In the genomic region with DNA sequence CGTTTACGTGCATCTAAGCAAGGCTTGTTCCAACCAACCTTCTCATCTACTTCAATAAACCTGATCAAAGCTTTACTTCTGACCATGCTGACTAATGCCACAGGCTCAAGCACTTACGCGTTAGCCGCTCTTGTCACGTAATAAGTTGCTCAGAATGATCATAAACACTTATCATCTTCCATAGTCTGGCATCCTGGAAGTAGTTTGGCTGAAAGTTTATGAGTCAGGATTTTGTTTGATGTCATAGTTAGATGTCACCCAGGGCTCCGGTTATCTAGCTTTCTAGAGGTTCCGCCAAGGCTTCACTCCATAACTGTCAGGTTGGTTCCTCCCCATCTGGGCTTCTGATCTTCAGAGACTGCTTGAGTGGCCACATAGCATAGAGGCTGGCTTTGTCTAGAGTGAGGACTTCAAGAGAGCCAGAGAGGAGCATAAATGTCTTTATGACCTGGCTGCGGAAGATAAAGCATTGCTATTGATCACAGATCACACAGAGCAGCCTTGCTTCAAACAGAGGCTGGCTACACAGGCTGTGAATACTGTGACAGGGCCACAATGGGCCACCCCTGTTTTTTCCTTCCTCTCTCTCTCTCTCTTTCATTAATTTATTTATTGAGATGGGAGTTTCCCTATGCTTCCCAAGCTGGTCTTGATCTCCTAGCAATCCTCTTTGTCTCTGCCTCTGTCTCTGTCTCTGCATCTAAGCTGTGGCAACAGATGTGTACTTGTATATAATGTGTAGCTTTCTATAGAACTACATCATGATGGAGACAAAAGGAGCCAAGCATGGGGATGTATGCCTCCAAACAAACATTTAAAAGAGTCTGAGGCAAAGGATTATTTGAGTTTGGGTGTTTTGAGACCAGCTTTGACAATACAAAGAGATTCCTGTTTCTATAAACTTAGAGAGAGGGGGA, we compare ENCODE assay signal across 30 mouse cellular contexts. TPM values are rescaled to one million over a fixed set of nuclear protein-coding genes. Genes with fewer than 3 reads are reported as not detected.
DNase-seq lines count a peak whose midpoint lies in the region; ATAC-seq and TF ChIP-seq lines count a peak whose summit lies in the region.
"Had no signal": no experiment of that assay in that cellular context is flagged by ENCODE, and none has a peak within 500 bp of the region (broad histone marks: within the 10 kb centered on the region; RNA-seq: fewer than 3 reads in every experiment).

No protein-coding gene starts in this region.

- no peak overlapping the region for H3K27ac ChIP-seq in hindbrain, postnatal 0 days
- H3K27ac ChIP-seq in hindbrain, embryonic 12.5 days = no peak overlapping the region
- H3K27ac ChIP-seq in intestine, embryonic 16.5 days (ENCODE audit: low read length) = no peak overlapping the region
- no peak overlapping the region for H3K27ac ChIP-seq in neural tube, embryonic 14.5 days (ENCODE audit: low read depth, low read length)
- no peak overlapping the region for H3K27ac ChIP-seq in forebrain, embryonic 16.5 days (ENCODE audit: low read length)
- H3K27ac ChIP-seq: embryonic facial prominence, embryonic 13.5 days; forebrain, embryonic 10.5 days; forebrain, embryonic 15.5 days; gastrocnemius, adult 2 months; kidney, postnatal 0 days; liver, embryonic 14.5 days; midbrain, embryonic 15.5 days; neural tube, embryonic 13.5 days; stomach, embryonic 15.5 days had no signal

- H3K36me3 ChIP-seq in hindbrain, postnatal 0 days (ENCODE audit: insufficient read depth, low read length) = no peaks in the 10 kb centered on the region
- H3K36me3 ChIP-seq in hindbrain, embryonic 12.5 days = no peaks in the 10 kb centered on the region
- no peaks in the 10 kb centered on the region for H3K36me3 ChIP-seq in intestine, embryonic 16.5 days (ENCODE audit: control insufficient read depth, insufficient read depth, low read length)
- H3K36me3 ChIP-seq in neural tube, embryonic 14.5 days (ENCODE audit: control insufficient read depth, insufficient read depth, low read length) = no peaks in the 10 kb centered on the region
- no peaks in the 10 kb centered on the region for H3K36me3 ChIP-seq in forebrain, embryonic 16.5 days (ENCODE audit: control insufficient read depth, insufficient read depth)
- H3K36me3 ChIP-seq: embryonic facial prominence, embryonic 13.5 days; forebrain, embryonic 10.5 days; forebrain, embryonic 15.5 days; G1E; heart, embryonic 12.5 days; midbrain, embryonic 15.5 days; neural tube, embryonic 13.5 days; stomach, embryonic 15.5 days had no signal

- H3K27me3 ChIP-seq in hindbrain, postnatal 0 days (ENCODE audit: insufficient read depth, low read length) = no peaks in the 10 kb centered on the region
- H3K27me3 ChIP-seq in hindbrain, embryonic 12.5 days = no peaks in the 10 kb centered on the region
- no peaks in the 10 kb centered on the region for H3K27me3 ChIP-seq in intestine, embryonic 16.5 days (replicated peaks; ENCODE audit: control insufficient read depth, insufficient read depth, low read length)
- no peaks in the 10 kb centered on the region for H3K27me3 ChIP-seq in neural tube, embryonic 14.5 days (ENCODE audit: control insufficient read depth, insufficient read depth, low read length)
- no peaks in the 10 kb centered on the region for H3K27me3 ChIP-seq in forebrain, embryonic 16.5 days (replicated peaks; ENCODE audit: control insufficient read depth, insufficient read depth, low read length)
- H3K27me3 ChIP-seq: embryonic facial prominence, embryonic 13.5 days; forebrain, embryonic 15.5 days; heart, embryonic 12.5 days; midbrain, embryonic 15.5 days; neural tube, embryonic 13.5 days; stomach, embryonic 15.5 days had no signal

- peak; percentile 41 for DNase-seq in adrenal gland, postnatal 14 days
- no peak for DNase-seq in adrenal gland, adult 18-20 months (ENCODE audit: low spot score in 2 of 2)
- DNase-seq in hindbrain, postnatal 0 days (ENCODE audit: low spot score) = no peak
- no peak for DNase-seq in layer of hippocampus, adult 9-10 months (ENCODE audit: low spot score)
- DNase-seq: adrenal gland, postnatal 10 days; cerebellum, adult 18-20 months; cerebellum, postnatal 14 days; gastrocnemius, adult 2 months; gastrocnemius, postnatal 36 days; heart, adult 18-20 months; heart, postnatal 4 days; kidney, adult 8-10 months; liver; lung, embryonic 14.5 days; retina, postnatal 1 day; right cerebral cortex, postnatal 14 days had no signal

- TF ChIP-seq CTCF in hindbrain, postnatal 0 days (IDR thresholded peaks at IDR 0.05; ENCODE audit: low read depth) = no peak

- H3K4me2 ChIP-seq in hindbrain, postnatal 0 days (ENCODE audit: low read depth, low read length) = no peak overlapping the region
- H3K4me2 ChIP-seq in hindbrain, embryonic 12.5 days (replicated peaks) = no peak overlapping the region
- H3K4me2 ChIP-seq in intestine, embryonic 16.5 days (ENCODE audit: low read depth, low read length) = no peak overlapping the region
- no peak overlapping the region for H3K4me2 ChIP-seq in neural tube, embryonic 14.5 days (ENCODE audit: low read depth, low read length)
- no peak overlapping the region for H3K4me2 ChIP-seq in forebrain, embryonic 16.5 days (ENCODE audit: low read length)
- H3K4me2 ChIP-seq: embryonic facial prominence, embryonic 13.5 days; forebrain, embryonic 15.5 days; heart, embryonic 12.5 days; lung, embryonic 14.5 days; midbrain, embryonic 15.5 days; neural tube, embryonic 13.5 days; stomach, embryonic 15.5 days had no signal

- H3K9me3 ChIP-seq in hindbrain, postnatal 0 days (ENCODE audit: low read length) = no peaks in the 10 kb centered on the region
- no peaks in the 10 kb centered on the region for H3K9me3 ChIP-seq in hindbrain, embryonic 12.5 days (replicated peaks)
- H3K9me3 ChIP-seq in intestine, embryonic 16.5 days (ENCODE audit: control insufficient read depth, low read length) = no peaks in the 10 kb centered on the region
- no peaks in the 10 kb centered on the region for H3K9me3 ChIP-seq in neural tube, embryonic 14.5 days (ENCODE audit: control insufficient read depth, low read length)
- no peaks in the 10 kb centered on the region for H3K9me3 ChIP-seq in forebrain, embryonic 16.5 days (ENCODE audit: control insufficient read depth, low read length)
- H3K9me3 ChIP-seq: embryonic facial prominence, embryonic 13.5 days; forebrain, embryonic 10.5 days; forebrain, embryonic 15.5 days; G1E; heart, embryonic 12.5 days; midbrain, embryonic 15.5 days; neural tube, embryonic 13.5 days; stomach, embryonic 15.5 days had no signal

- H3K4me3 ChIP-seq in hindbrain, postnatal 0 days (ENCODE audit: low read length) = no peak overlapping the region
- no peak overlapping the region for H3K4me3 ChIP-seq in hindbrain, embryonic 12.5 days
- no peak overlapping the region for H3K4me3 ChIP-seq in intestine, embryonic 16.5 days (ENCODE audit: low read length)
- no peak overlapping the region for H3K4me3 ChIP-seq in neural tube, embryonic 14.5 days (ENCODE audit: low read depth, low read length)
- H3K4me3 ChIP-seq in forebrain, embryonic 16.5 days (replicated peaks; ENCODE audit: low read length) = no peak overlapping the region
- H3K4me3 ChIP-seq: embryonic facial prominence, embryonic 13.5 days; forebrain, embryonic 10.5 days; forebrain, embryonic 15.5 days; gastrocnemius, adult 2 months; heart, embryonic 12.5 days; midbrain, embryonic 15.5 days; neural tube, embryonic 13.5 days; stomach, embryonic 15.5 days had no signal

- H3K4me1 ChIP-seq in hindbrain, postnatal 0 days (ENCODE audit: insufficient read depth, low read length) = no peaks in the 10 kb centered on the region
- no peaks in the 10 kb centered on the region for H3K4me1 ChIP-seq in hindbrain, embryonic 12.5 days
- H3K4me1 ChIP-seq in intestine, embryonic 16.5 days (ENCODE audit: control insufficient read depth, insufficient read depth, low read length) = peaks cover 1% of the 10 kb centered on the region; the same call in 1 of the 2 replicates
- H3K4me1 ChIP-seq in neural tube, embryonic 14.5 days (ENCODE audit: control insufficient read depth, insufficient read depth, low read length) = no peaks in the 10 kb centered on the region
- no peaks in the 10 kb centered on the region for H3K4me1 ChIP-seq in forebrain, embryonic 16.5 days (replicated peaks; ENCODE audit: control insufficient read depth, insufficient read depth, low read length)
- H3K4me1 ChIP-seq: embryonic facial prominence, embryonic 13.5 days; forebrain, embryonic 15.5 days; heart, embryonic 12.5 days; midbrain, embryonic 15.5 days; neural tube, embryonic 13.5 days; stomach, embryonic 15.5 days had no signal

- 80% methylated on average over 9 of the region's 9 CpGs for WGBS in hindbrain, postnatal 0 days
- 82% methylated on average over 9 of the region's 9 CpGs for WGBS in hindbrain, embryonic 12.5 days
- WGBS in intestine, embryonic 16.5 days = 48% methylated on average over 9 of the region's 9 CpGs
- WGBS in neural tube, embryonic 14.5 days = 61% methylated on average over 9 of the region's 9 CpGs
- WGBS in forebrain, embryonic 16.5 days = 82% methylated on average over 9 of the region's 9 CpGs

- ATAC-seq in hindbrain, postnatal 0 days = peak; percentile 63
- no peak for ATAC-seq in hindbrain, embryonic 12.5 days (ENCODE audit: low FRiP score)
- ATAC-seq in intestine, embryonic 16.5 days = peak; percentile 70
- peak; percentile 51; the same call in 1 of the 2 replicates for ATAC-seq in neural tube, embryonic 14.5 days (ENCODE audit: low read depth)
- ATAC-seq in forebrain, embryonic 16.5 days = no peak
- ATAC-seq: forebrain, embryonic 15.5 days; midbrain, embryonic 15.5 days had no signal

- H3K9ac ChIP-seq in hindbrain, postnatal 0 days (replicated peaks; ENCODE audit: low read length) = no peak overlapping the region
- H3K9ac ChIP-seq in hindbrain, embryonic 12.5 days = no peak overlapping the region
- no peak overlapping the region for H3K9ac ChIP-seq in intestine, embryonic 16.5 days (ENCODE audit: low read depth, low read length)
- H3K9ac ChIP-seq in neural tube, embryonic 14.5 days (replicated peaks; ENCODE audit: low read depth, low read length) = no peak overlapping the region
- no peak overlapping the region for H3K9ac ChIP-seq in forebrain, embryonic 16.5 days (replicated peaks; ENCODE audit: low read depth, low read length)
- H3K9ac ChIP-seq: embryonic facial prominence, embryonic 13.5 days; forebrain, embryonic 15.5 days; heart, embryonic 12.5 days; liver, embryonic 14.5 days; lung, embryonic 14.5 days; midbrain, embryonic 15.5 days; neural tube, embryonic 13.5 days; stomach, embryonic 15.5 days had no signal

RNA-seq across cellular contexts. Expression of a gene that starts 49.3 kb away (rescaled TPM):
- total RNA-seq in adrenal gland, postnatal 14 days (2021) = 32.8 and 34.8 TPM in 2 replicates
- total RNA-seq in adrenal gland, adult 18-20 months (2021) = 10 to 100 TPM; 36.5 to 43.7 TPM
- total RNA-seq in hindbrain, postnatal 0 days (2014; rRNA removed) = 39.1 and 44.3 TPM in 2 replicates
- 43.3 and 43.8 TPM in 2 replicates for polyA plus RNA-seq in hindbrain, postnatal 0 days (2015; fragmentation: Nextera tagmentation; extraction: Ambion mirVana)
- 56.5 and 60.9 TPM in 2 replicates for polyA plus RNA-seq in hindbrain, embryonic 12.5 days (2016; fragmentation: Nextera tagmentation; extraction: Ambion mirVana)
- 46.1 and 48.4 TPM in 2 replicates for polyA plus RNA-seq in intestine, embryonic 16.5 days (2015; fragmentation: Nextera tagmentation; extraction: Ambion mirVana)
- 44.8 and 49.8 TPM in 2 replicates for polyA plus RNA-seq in neural tube, embryonic 14.5 days (2014; fragmentation: Nextera tagmentation; extraction: Ambion mirVana)
- 43.4 and 49.9 TPM in 2 replicates for polyA plus RNA-seq in forebrain, embryonic 16.5 days (2015; fragmentation: Nextera tagmentation; extraction: Ambion mirVana)

RNA-seq across cellular contexts. Expression of a gene that starts 53.4 kb away (rescaled TPM):
- 82.8 and 109 TPM in 2 replicates for total RNA-seq in adrenal gland, postnatal 14 days (2021)
- 100 to 1,000 TPM; 239 to 346 TPM for total RNA-seq in adrenal gland, adult 18-20 months (2021)
- 62.6 and 83.1 TPM in 2 replicates for total RNA-seq in hindbrain, postnatal 0 days (2014; rRNA removed)
- 43.0 and 49.4 TPM in 2 replicates for polyA plus RNA-seq in hindbrain, postnatal 0 days (2015; fragmentation: Nextera tagmentation; extraction: Ambion mirVana)
- polyA plus RNA-seq in hindbrain, embryonic 12.5 days (2016; fragmentation: Nextera tagmentation; extraction: Ambion mirVana) = 17.1 and 19.8 TPM in 2 replicates
- polyA plus RNA-seq in intestine, embryonic 16.5 days (2015; fragmentation: Nextera tagmentation; extraction: Ambion mirVana) = 12.0 and 13.5 TPM in 2 replicates
- 43.6 and 47.6 TPM in 2 replicates for polyA plus RNA-seq in neural tube, embryonic 14.5 days (2014; fragmentation: Nextera tagmentation; extraction: Ambion mirVana)
- polyA plus RNA-seq in forebrain, embryonic 16.5 days (2015; fragmentation: Nextera tagmentation; extraction: Ambion mirVana) = 32.7 and 37.2 TPM in 2 replicates

RNA-seq across cellular contexts. Expression of a gene that starts 54.8 kb away (rescaled TPM):
- 116 and 132 TPM in 2 replicates for total RNA-seq in adrenal gland, postnatal 14 days (2021)
- 100 to 1,000 TPM in 1 of 2 experiments, 10 to 100 TPM in 1; 80.2 to 104 TPM for total RNA-seq in adrenal gland, adult 18-20 months (2021)
- total RNA-seq in hindbrain, postnatal 0 days (2014; rRNA removed) = 140 and 174 TPM in 2 replicates
- polyA plus RNA-seq in hindbrain, postnatal 0 days (2015; fragmentation: Nextera tagmentation; extraction: Ambion mirVana) = 130 and 131 TPM in 2 replicates
- polyA plus RNA-seq in hindbrain, embryonic 12.5 days (2016; fragmentation: Nextera tagmentation; extraction: Ambion mirVana) = 173 and 178 TPM in 2 replicates
- polyA plus RNA-seq in intestine, embryonic 16.5 days (2015; fragmentation: Nextera tagmentation; extraction: Ambion mirVana) = 189 and 217 TPM in 2 replicates
- 101 and 102 TPM in 2 replicates for polyA plus RNA-seq in neural tube, embryonic 14.5 days (2014; fragmentation: Nextera tagmentation; extraction: Ambion mirVana)
- polyA plus RNA-seq in forebrain, embryonic 16.5 days (2015; fragmentation: Nextera tagmentation; extraction: Ambion mirVana) = 164 and 192 TPM in 2 replicates

Comparison
In these comparisons a context has a peak if more than half of its experiments do, and no peak if none do; other contexts are left out.
1. ATAC-seq: peak in hindbrain, postnatal 0 days (single experiment), intestine, embryonic 16.5 days (single experiment) and neural tube, embryonic 14.5 days (single experiment); none in hindbrain, embryonic 12.5 days (single experiment) and forebrain, embryonic 16.5 days (single experiment).